Mouse (Mus musculus): ENCODE data around the gene Aarsd1. TPM values are rescaled to one million over a fixed set of nuclear protein-coding genes. Genes with fewer than 3 reads are reported as not detected.
"Not testable (repeated sequence)": the region's sequence is repeated elsewhere in the genome, so short reads cannot be mapped to it uniquely, and the experiment has no call there.

Aarsd1 gene
- polyA plus RNA-seq, 1 experiment from 2014 or later, result 45.4 TPM

- no peak overlapping the region for H3K9ac ChIP-seq (ENCODE audit: low read length)
- peaks cover 2 to 22% of the 10 kb centered on the region in 2 experiments; a peak in 2 of 4 replicates for H3K4me1 ChIP-seq (ENCODE audit: control insufficient read depth in 2 of 2, insufficient read depth in 2 of 2, low read length in 2 of 2)
- no peak for ATAC-seq (ENCODE audit: insufficient number of reproducible peaks, insufficient read depth, low FRiP score, low read depth)
- no peaks in the 10 kb centered on the region for H3K9me3 ChIP-seq (ENCODE audit: control insufficient read depth, low read length)
- WGBS, result 76% methylated on average over 1 of the region's 1 CpGs
- H3K4me2 ChIP-seq (ENCODE audit: low read length), result no peak overlapping the region
- no peaks in the 10 kb centered on the region for H3K27me3 ChIP-seq (ENCODE audit: control insufficient read depth, insufficient read depth, low read length)
- peaks cover 32% of the 10 kb centered on the region for H3K36me3 ChIP-seq (ENCODE audit: control insufficient read depth, insufficient read depth, low read length)
- H3K27ac ChIP-seq (replicated peaks in 1 of 2; ENCODE audit: control insufficient read depth in 1 of 2, insufficient read depth in 1 of 2, low read depth in 2 of 2, low read length in 2 of 2), result no peak overlapping the region
- no peak overlapping the region for H3K4me3 ChIP-seq (ENCODE audit: control insufficient read depth in 1 of 2, insufficient read depth in 1 of 2, low read depth in 1 of 2, low read length in 2 of 2)
Observed at GRCm38 (mm10) chr11:101446319-101446718, 28.9 kb upstream of the Aarsd1 start.

GRCm38 (mm10) chr11:101442760-101443159 lies 25.3 kb upstream of the Aarsd1 start:
- peak overlapping the region; percentile 96 for H3K4me2 ChIP-seq (ENCODE audit: low read length)
- H3K9ac ChIP-seq (ENCODE audit: low read length), result peak overlapping the region; percentile 96
- 0% methylated on average over 14 of the region's 14 CpGs for WGBS
- peaks cover 2 to 10% of the 10 kb centered on the region in 2 experiments; a peak in 2 of 4 replicates for H3K4me1 ChIP-seq (ENCODE audit: control insufficient read depth in 2 of 2, insufficient read depth in 2 of 2, low read length in 2 of 2)
- H3K27me3 ChIP-seq (ENCODE audit: control insufficient read depth, insufficient read depth, low read length), result no peaks in the 10 kb centered on the region
- ATAC-seq (ENCODE audit: insufficient number of reproducible peaks, insufficient read depth, low FRiP score, low read depth), result no peak
- H3K9me3 ChIP-seq (ENCODE audit: control insufficient read depth, low read length), result no peaks in the 10 kb centered on the region
- H3K36me3 ChIP-seq (ENCODE audit: control insufficient read depth, insufficient read depth, low read length), result peaks cover 32% of the 10 kb centered on the region
- H3K27ac ChIP-seq (replicated peaks in 1 of 2; ENCODE audit: control insufficient read depth in 1 of 2, insufficient read depth in 1 of 2, low read depth in 2 of 2, low read length in 2 of 2), result peak overlapping the region; percentile 81 to 86
- H3K4me3 ChIP-seq (ENCODE audit: control insufficient read depth in 1 of 2, insufficient read depth in 1 of 2, low read depth in 1 of 2, low read length in 2 of 2), result peak overlapping the region; percentile 73 to 90

GRCm38 (mm10) chr11:101442127-101442693 lies 24.8 kb upstream of the Aarsd1 start, which contains the start of gene Rpl27:
Gene Rpl27, plus strand, starts transcription at chr11:101442298.
- Histone ChIP-seq H3K9ac (ENCODE audit: low read length) (peak within 1 kb of the TSS; percentile 96), H3K4me3 (ENCODE audit: control insufficient read depth in 1 of 2, insufficient read depth in 1 of 2, low read depth in 1 of 2, low read length in 2 of 2) (peak within 1 kb of the TSS; percentile 73 to 90), H3K27me3 (ENCODE audit: control insufficient read depth, insufficient read depth, low read length) (no peaks in the 10 kb centered on the region), H3K9me3 (ENCODE audit: control insufficient read depth, low read length) (no peaks in the 10 kb centered on the region), H3K4me2 (ENCODE audit: low read length) (peak within 1 kb of the TSS; percentile 96), H3K36me3 (ENCODE audit: control insufficient read depth, insufficient read depth, low read length) (peaks cover 32% of the 10 kb centered on the region), H3K4me1 (ENCODE audit: control insufficient read depth in 2 of 2, insufficient read depth in 2 of 2, low read length in 2 of 2) (peaks cover 2 to 10% of the 10 kb centered on the region in 2 experiments; a peak in 2 of 4 replicates), H3K27ac (replicated peaks in 1 of 2; ENCODE audit: control insufficient read depth in 1 of 2, insufficient read depth in 1 of 2, low read depth in 2 of 2, low read length in 2 of 2) (peak within 1 kb of the TSS; percentile 81 to 86)
- peak; percentile 98 for ATAC-seq (ENCODE audit: insufficient number of reproducible peaks, insufficient read depth, low FRiP score, low read depth)
- under 1% methylated on average over 42 of the region's 42 CpGs for WGBS

- not testable (repeated sequence) for H3K9me3 ChIP-seq (ENCODE audit: control insufficient read depth, low read length); H3K27ac ChIP-seq (replicated peaks in 1 of 2; ENCODE audit: control insufficient read depth in 1 of 2, insufficient read depth in 1 of 2, low read depth in 2 of 2, low read length in 2 of 2); H3K27me3 ChIP-seq (ENCODE audit: control insufficient read depth, insufficient read depth, low read length); ATAC-seq (ENCODE audit: insufficient number of reproducible peaks, insufficient read depth, low FRiP score, low read depth)
- peaks cover 2 to 10% of the 10 kb centered on the region in 2 experiments; a peak in 2 of 4 replicates for H3K4me1 ChIP-seq (ENCODE audit: control insufficient read depth in 2 of 2, insufficient read depth in 2 of 2, low read length in 2 of 2)
- peaks cover 32% of the 10 kb centered on the region for H3K36me3 ChIP-seq (ENCODE audit: control insufficient read depth, insufficient read depth, low read length)
- H3K4me3 ChIP-seq (ENCODE audit: control insufficient read depth in 1 of 2, insufficient read depth in 1 of 2, low read depth in 1 of 2, low read length in 2 of 2), result peak overlapping the region; percentile 28 to 90
- H3K9ac ChIP-seq (ENCODE audit: low read length), result 0 out of 2 replicates have a peak overlapping the region, but pooled peaks have one; percentile 54
- WGBS, result 37% methylated on average over 15 of the region's 15 CpGs
- H3K4me2 ChIP-seq (ENCODE audit: low read length), result peak overlapping the region; percentile 53
Observed at GRCm38 (mm10) chr11:101441450-101442126, 24.2 kb upstream of the Aarsd1 start.

- not testable (repeated sequence) for ATAC-seq (ENCODE audit: insufficient number of reproducible peaks, insufficient read depth, low FRiP score, low read depth); H3K4me2 ChIP-seq (ENCODE audit: low read length); H3K9ac ChIP-seq (ENCODE audit: low read length); H3K27ac ChIP-seq (replicated peaks in 1 of 2; ENCODE audit: control insufficient read depth in 1 of 2, insufficient read depth in 1 of 2, low read depth in 2 of 2, low read length in 2 of 2); H3K9me3 ChIP-seq (ENCODE audit: control insufficient read depth, low read length); H3K27me3 ChIP-seq (ENCODE audit: control insufficient read depth, insufficient read depth, low read length); H3K4me1 ChIP-seq (ENCODE audit: control insufficient read depth in 2 of 2, insufficient read depth in 2 of 2, low read length in 2 of 2); H3K4me3 ChIP-seq (ENCODE audit: control insufficient read depth in 1 of 2, insufficient read depth in 1 of 2, low read depth in 1 of 2, low read length in 2 of 2)
- H3K36me3 ChIP-seq (ENCODE audit: control insufficient read depth, insufficient read depth, low read length), result peaks cover 30% of the 10 kb centered on the region
- 51% methylated on average over 3 of the region's 3 CpGs for WGBS
Observed at GRCm38 (mm10) chr11:101438006-101438405, 20.6 kb upstream of the Aarsd1 start.

GRCm38 (mm10) chr11:101436916-101437315 lies 19.5 kb upstream of the Aarsd1 start:
- no peaks in the 10 kb centered on the region for H3K4me1 ChIP-seq (ENCODE audit: control insufficient read depth in 2 of 2, insufficient read depth in 2 of 2, low read length in 2 of 2)
- no peak for ATAC-seq (ENCODE audit: insufficient number of reproducible peaks, insufficient read depth, low FRiP score, low read depth)
- peaks cover 39% of the 10 kb centered on the region for H3K36me3 ChIP-seq (ENCODE audit: control insufficient read depth, insufficient read depth, low read length)
- H3K27ac ChIP-seq (replicated peaks in 1 of 2; ENCODE audit: control insufficient read depth in 1 of 2, insufficient read depth in 1 of 2, low read depth in 2 of 2, low read length in 2 of 2), result no peak overlapping the region
- H3K27me3 ChIP-seq (ENCODE audit: control insufficient read depth, insufficient read depth, low read length), result no peaks in the 10 kb centered on the region
- H3K9me3 ChIP-seq (ENCODE audit: control insufficient read depth, low read length), result no peaks in the 10 kb centered on the region
- 87% methylated on average over 4 of the region's 4 CpGs for WGBS
- no peak overlapping the region for H3K4me3 ChIP-seq (ENCODE audit: control insufficient read depth in 1 of 2, insufficient read depth in 1 of 2, low read depth in 1 of 2, low read length in 2 of 2)
- H3K4me2 ChIP-seq (ENCODE audit: low read length), result no peak overlapping the region
- H3K9ac ChIP-seq (ENCODE audit: low read length), result no peak overlapping the region

- ATAC-seq (ENCODE audit: insufficient number of reproducible peaks, insufficient read depth, low FRiP score, low read depth), result no peak
- H3K27ac ChIP-seq (replicated peaks in 1 of 2; ENCODE audit: control insufficient read depth in 1 of 2, insufficient read depth in 1 of 2, low read depth in 2 of 2, low read length in 2 of 2), result no peak overlapping the region
- WGBS, result 74% methylated on average over 4 of the region's 4 CpGs
- H3K9me3 ChIP-seq (ENCODE audit: control insufficient read depth, low read length), result no peaks in the 10 kb centered on the region
- no peak overlapping the region for H3K9ac ChIP-seq (ENCODE audit: low read length)
- H3K4me2 ChIP-seq (ENCODE audit: low read length), result no peak overlapping the region
- peaks cover 50% of the 10 kb centered on the region for H3K36me3 ChIP-seq (ENCODE audit: control insufficient read depth, insufficient read depth, low read length)
- no peaks in the 10 kb centered on the region for H3K27me3 ChIP-seq (ENCODE audit: control insufficient read depth, insufficient read depth, low read length)
- no peaks in the 10 kb centered on the region for H3K4me1 ChIP-seq (ENCODE audit: control insufficient read depth in 2 of 2, insufficient read depth in 2 of 2, low read length in 2 of 2)
- no peak overlapping the region for H3K4me3 ChIP-seq (ENCODE audit: control insufficient read depth in 1 of 2, insufficient read depth in 1 of 2, low read depth in 1 of 2, low read length in 2 of 2)
Observed at GRCm38 (mm10) chr11:101435831-101436230, 18.4 kb upstream of the Aarsd1 start.

Measured in heart, embryonic 14.5 days (tissue).